Mouse (Mus musculus) lung, embryonic 14.5 days (tissue): ENCODE results near the gene Psap. TPM values are rescaled to one million over a fixed set of nuclear protein-coding genes. Genes with fewer than 3 reads are reported as not detected.

Source experiments
- ATAC-seq: fragments of 200-750 bp; cut with Nextera tagmentation; 2 replicates; pipeline ENCODE4 v1.8.0; 2017; ENCODE audit warnings: mild to moderate bottlenecking, moderate TSS enrichment, moderate library complexity; ENCODE audit not compliant: insufficient read depth
- DNase-seq: peaks from one replicate; pipeline ENCODE4 v3.0.0-alpha.2; 2015
- H3K27ac ChIP-seq: fragments of 300-500 bp; sonication (generic); 2 replicates; pipeline ENCODE4 v1.5.1; 2014; ENCODE audit warnings: low read depth, mild to moderate bottlenecking, moderate library complexity
- H3K27me3 ChIP-seq: fragments of 300-500 bp; sonication (generic); 2 replicates; pipeline ENCODE4 v1.6.1; 2014; ENCODE audit warnings: low read length, control low read depth; ENCODE audit not compliant: insufficient read depth
- H3K36me3 ChIP-seq: fragments of 300-500 bp; sonication (generic); 2 replicates; pipeline ENCODE4 v1.6.1; 2014; ENCODE audit warnings: control low read depth; ENCODE audit not compliant: insufficient read depth
- H3K4me1 ChIP-seq: fragments of 300-500 bp; sonication (generic); 2 replicates; pipeline ENCODE4 v1.6.1; 2014; ENCODE audit warnings: antibody characterized with exemption, control low read depth; ENCODE audit not compliant: insufficient read depth
- H3K4me2 ChIP-seq: fragments of 300-500 bp; sonication (generic); 2 replicates; pipeline ENCODE4 v1.6.1; 2014; ENCODE audit warnings: mild to moderate bottlenecking
- H3K4me3 ChIP-seq: fragments of 300-500 bp; sonication (generic); 2 replicates; pipeline ENCODE4 v1.5.1; 2014; ENCODE audit warnings: low read depth, low read length
- H3K9ac ChIP-seq: fragments of 300-500 bp; sonication (generic); 2 replicates; pipeline ENCODE4 v1.6.1; 2014
- H3K9me3 ChIP-seq: fragments of 300-500 bp; sonication (generic); 2 replicates; pipeline ENCODE4 v1.6.1; 2016; ENCODE audit warnings: low read depth, low read length, control low read depth
- CTCF ChIP-seq: IDR thresholded peaks from 2 replicates; pipeline ENCODE4 v1.5.1; 2016; ENCODE audit warnings: antibody characterized with exemption, low read depth
- WGBS: fragments of 180-500 bp; shearing (Covaris S2); extraction: QIAGEN DNeasy Blood & Tissue Kit; methylation state at CpG from one replicate; pipeline ENCODE4 v1.1.7; 2014; 5-methylcytosine and 5-hydroxymethylcytosine counted together
- polyA plus RNA-seq: library from polyadenylated mRNA; unstranded; fragments of >200 nt; fragmentation: Nextera tagmentation; extraction: Ambion mirVana; gene quantifications from 2 replicates; pipeline ENCODE4 v1.2.1, GENCODE M21; 2014

Psap gene
- polyA plus RNA-seq, 1 experiment from 2014 or later, result 73.5 TPM

DNA sequence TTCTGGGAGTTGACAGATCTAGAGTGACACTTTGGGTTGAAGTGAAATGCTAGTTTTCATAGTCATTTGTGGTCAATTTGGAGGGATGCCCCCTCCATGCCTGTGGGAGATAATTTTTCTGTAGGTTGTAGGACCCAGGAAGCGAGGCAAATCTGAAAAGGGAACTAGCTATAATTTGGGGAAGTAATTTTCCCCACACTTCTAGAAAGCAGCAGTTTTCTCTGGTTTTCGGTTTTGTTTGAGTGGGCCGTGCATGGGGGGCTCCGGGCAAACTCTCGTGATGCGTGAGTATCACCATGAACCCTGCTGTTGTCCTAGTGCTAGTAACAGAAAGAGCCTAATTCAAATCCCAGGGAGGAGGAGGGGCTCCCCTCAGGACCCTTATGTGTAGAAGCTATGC is 6.8 kb downstream of the Psap start:
- H3K9ac ChIP-seq, result no peak overlapping the region
- no peak overlapping the region for H3K4me3 ChIP-seq
- no peaks in the 10 kb centered on the region for H3K9me3 ChIP-seq
- H3K27ac ChIP-seq, result no peak overlapping the region
- no peak overlapping the region for H3K4me2 ChIP-seq
- H3K27me3 ChIP-seq, result no peaks in the 10 kb centered on the region
- ATAC-seq, result no peak
- 82% methylated on average over 6 of the region's 6 CpGs for WGBS
- H3K4me1 ChIP-seq, result peaks cover 15% of the 10 kb centered on the region
- no peaks in the 10 kb centered on the region for H3K36me3 ChIP-seq
- DNase-seq, result no peak
- TF ChIP-seq CTCF, result no peak

- Histone ChIP-seq H3K4me2 (0 out of 2 replicates have a peak overlapping the region, but pooled peaks have one; percentile 10), H3K4me3 (no peak overlapping the region), H3K4me1 (peaks cover 16% of the 10 kb centered on the region), H3K9ac (no peak overlapping the region), H3K27me3 (no peaks in the 10 kb centered on the region), H3K9me3 (no peaks in the 10 kb centered on the region), H3K27ac (no peak overlapping the region; the same call in 1 of the 2 replicates), H3K36me3 (no peaks in the 10 kb centered on the region)
- WGBS, result 43% methylated on average over 8 of the region's 8 CpGs
- DNase-seq (peak; percentile 17), ATAC-seq (peak; percentile 61)
- TF ChIP-seq CTCF, result no peak
Observed at GRCm38 (mm10) chr10:60284676-60285111, 7.3 kb downstream of the Psap start.

DNA sequence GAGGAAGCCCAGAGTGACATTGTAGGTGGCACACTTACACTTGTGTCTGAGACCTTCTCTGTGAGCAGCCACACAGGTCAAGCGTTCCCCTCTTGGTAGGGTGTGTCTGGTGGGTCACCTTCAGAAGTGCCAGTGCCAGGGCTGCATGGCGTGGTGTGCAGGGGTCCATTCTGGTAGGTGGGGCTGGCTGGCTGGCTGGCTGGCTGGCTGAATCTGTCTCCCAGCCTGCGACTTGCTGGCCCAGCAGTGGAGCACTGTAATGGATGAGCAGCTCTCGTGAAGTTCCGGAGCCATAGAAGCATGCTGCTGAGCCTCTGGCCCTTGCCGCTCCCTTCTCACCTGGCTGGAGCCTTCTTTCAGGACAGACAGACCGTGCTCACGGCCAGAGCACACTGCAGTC is 7.8 kb downstream of the Psap start:
- Histone ChIP-seq H3K4me2 (peak overlapping the region; percentile 10; the same call in 1 of the 2 replicates), H3K27me3 (no peaks in the 10 kb centered on the region), H3K4me3 (no peak overlapping the region), H3K9me3 (no peaks in the 10 kb centered on the region), H3K36me3 (no peaks in the 10 kb centered on the region), H3K4me1 (peaks cover 18% of the 10 kb centered on the region), H3K9ac (no peak overlapping the region), H3K27ac (no peak overlapping the region)
- ATAC-seq, result peak; percentile 41
- WGBS, result 55% methylated on average over 8 of the region's 8 CpGs
- no peak for DNase-seq
- TF ChIP-seq CTCF, result no peak

- H3K9me3 ChIP-seq, result no peaks in the 10 kb centered on the region
- H3K4me1 ChIP-seq, result peaks cover 24% of the 10 kb centered on the region
- TF ChIP-seq CTCF, result no peak
- peak overlapping the region; percentile 10; the same call in 1 of the 2 replicates for H3K4me2 ChIP-seq
- H3K27me3 ChIP-seq, result no peaks in the 10 kb centered on the region
- WGBS, result 51% methylated on average over 14 of the region's 14 CpGs
- H3K27ac ChIP-seq, result no peak overlapping the region
- H3K9ac ChIP-seq, result no peak overlapping the region
- DNase-seq (peak; percentile 77), ATAC-seq (peak; percentile 9; the same call in 1 of the 2 replicates)
- H3K4me3 ChIP-seq, result no peak overlapping the region
- no peaks in the 10 kb centered on the region for H3K36me3 ChIP-seq
Observed at GRCm38 (mm10) chr10:60285676-60286372, 8.4 kb downstream of the Psap start.

DNA sequence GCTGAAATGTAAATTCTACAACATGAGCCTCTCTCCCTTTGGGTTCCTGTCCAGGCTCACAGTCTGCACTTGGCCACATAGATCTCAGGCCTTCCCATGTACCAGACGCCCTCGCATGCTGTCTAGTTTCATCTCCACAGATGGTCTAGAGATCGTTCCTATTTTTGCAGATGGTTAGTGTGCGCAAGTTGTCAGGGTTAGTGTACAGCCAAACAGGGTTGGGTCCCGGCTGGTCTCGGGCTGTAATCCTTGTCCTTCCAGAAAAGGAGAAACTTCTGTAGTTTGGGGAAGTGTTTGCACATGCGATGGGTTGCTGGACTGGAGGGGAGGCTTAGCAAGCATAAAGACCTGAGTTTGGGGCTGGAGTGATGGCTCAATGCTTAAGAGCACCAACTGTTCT is 9.1 kb downstream of the Psap start:
- WGBS, result 92% methylated on average over 7 of the region's 7 CpGs
- Histone ChIP-seq H3K27me3 (no peaks in the 10 kb centered on the region), H3K4me2 (no peak overlapping the region), H3K36me3 (no peaks in the 10 kb centered on the region; the same call in 1 of the 2 replicates), H3K4me1 (peaks cover 28% of the 10 kb centered on the region), H3K4me3 (no peak overlapping the region), H3K27ac (no peak overlapping the region), H3K9me3 (no peaks in the 10 kb centered on the region), H3K9ac (no peak overlapping the region)
- no peak for TF ChIP-seq CTCF
- no peak for ATAC-seq
- no peak for DNase-seq

DNA sequence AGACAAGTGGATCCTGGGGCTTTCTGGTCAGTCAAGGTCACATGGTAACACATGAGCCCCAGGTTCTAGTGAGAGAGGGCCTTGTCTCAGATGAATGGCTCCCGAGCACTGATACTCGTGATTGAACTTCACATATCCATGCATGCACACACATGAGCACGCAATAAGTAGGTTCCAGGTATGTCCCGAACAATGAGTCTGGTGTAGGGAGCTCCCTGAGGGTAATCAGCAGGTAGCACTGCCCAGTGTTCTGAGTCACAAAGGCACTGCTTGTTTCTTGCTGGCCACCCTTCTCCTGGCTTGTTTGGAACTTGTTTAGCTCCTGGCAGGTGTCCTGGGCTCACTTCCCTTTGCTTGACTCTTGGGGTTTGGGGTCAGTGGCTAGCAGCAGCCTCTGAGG is 9.7 kb downstream of the Psap start:
- H3K27ac ChIP-seq, result no peak overlapping the region
- no peak overlapping the region for H3K4me3 ChIP-seq
- no peak overlapping the region for H3K9ac ChIP-seq
- peaks cover 28% of the 10 kb centered on the region for H3K4me1 ChIP-seq
- H3K4me2 ChIP-seq, result no peak overlapping the region
- no peaks in the 10 kb centered on the region for H3K27me3 ChIP-seq
- WGBS, result 84% methylated on average over 4 of the region's 4 CpGs
- no peaks in the 10 kb centered on the region; the same call in 1 of the 2 replicates for H3K36me3 ChIP-seq
- DNase-seq (no peak), ATAC-seq (no peak)
- TF ChIP-seq CTCF, result no peak
- no peaks in the 10 kb centered on the region for H3K9me3 ChIP-seq

GRCm38 (mm10) chr10:60287726-60288125 is 10.3 kb downstream of the Psap start:
- ATAC-seq (no peak), DNase-seq (no peak)
- TF ChIP-seq CTCF, result no peak
- no peak overlapping the region for H3K27ac ChIP-seq
- no peaks in the 10 kb centered on the region for H3K27me3 ChIP-seq
- H3K9me3 ChIP-seq, result no peaks in the 10 kb centered on the region
- 56% methylated on average over 2 of the region's 2 CpGs for WGBS
- H3K4me1 ChIP-seq, result peaks cover 28% of the 10 kb centered on the region
- no peak overlapping the region for H3K4me3 ChIP-seq
- no peak overlapping the region for H3K4me2 ChIP-seq
- no peak overlapping the region for H3K9ac ChIP-seq
- peaks cover 4% of the 10 kb centered on the region for H3K36me3 ChIP-seq
